Mouse (Mus musculus) MEL (cell line): ENCODE measurements at regions not wholly inside any gene's neighbourhood (a gene's known extent, or its start where the extent isn't known, plus 50 kb on each side); places are given as distances from the start of the nearest gene placed in this dataset.

ENCODE experiments used
- DNase-seq: peaks from one replicate; pipeline ENCODE4 v3.0.0; 2011; ENCODE audit warnings: low read depth, low spot score
- H3K27ac ChIP-seq: 2 replicates; pipeline ENCODE4 v1.5.1; 2012; ENCODE audit warnings: low read depth, mild to moderate bottlenecking, control low read depth, low read length, moderate library complexity; ENCODE audit not compliant: control insufficient read depth
- H3K27me3 ChIP-seq, 2 experiments: fragments of 150-350 bp in 1 of 2; sonication (generic) in 1 of 2; 2 replicates each; pipeline ENCODE4 v1.6.1; 2012; ENCODE audit warnings: low read length in 2 of 2, mild to moderate bottlenecking in 2 of 2, improper control_type of control experiment in 1 of 2, moderate library complexity in 1 of 2; ENCODE audit not compliant: insufficient read depth in 2 of 2, control insufficient read depth in 1 of 2
- H3K36me3 ChIP-seq, 2 experiments: 2 replicates each; pipeline ENCODE4 v1.6.1; 2012 to 2014; ENCODE audit warnings: low read length in 2 of 2, improper control_type of control experiment in 1 of 2, inconsistent platforms in 1 of 2, mild to moderate bottlenecking in 1 of 2; ENCODE audit not compliant: insufficient read depth in 2 of 2, control insufficient read depth in 1 of 2
- H3K4me1 ChIP-seq, 2 experiments: fragments of 150-350 bp in 1 of 2; sonication (generic) in 1 of 2; 2 replicates each; pipeline ENCODE4 v1.6.1; 2012; ENCODE audit warnings: low read length in 2 of 2, improper control_type of control experiment in 1 of 2, mild to moderate bottlenecking in 1 of 2; ENCODE audit not compliant: insufficient read depth in 2 of 2, control insufficient read depth in 1 of 2
- H3K4me3 ChIP-seq, 2 experiments: fragments of 150-350 bp in 1 of 2; sonication (generic) in 1 of 2; 2 replicates each; pipeline ENCODE4 v1.5.1; 2012; ENCODE audit warnings: low read depth in 2 of 2, low read length in 2 of 2, mild to moderate bottlenecking in 2 of 2, moderate library complexity in 2 of 2, control low read depth in 1 of 2, improper control_type of control experiment in 1 of 2; ENCODE audit not compliant: control insufficient read depth in 1 of 2, insufficient read depth in 1 of 2
- H3K79me2 ChIP-seq: 2 replicates; pipeline ENCODE4 v1.6.1; 2012; ENCODE audit warnings: mild to moderate bottlenecking, low read length, moderate library complexity; ENCODE audit not compliant: control insufficient read depth, poor library complexity, insufficient read depth
- H3K9ac ChIP-seq: 2 replicates; pipeline ENCODE4 v1.6.1; 2012; ENCODE audit warnings: low read depth, mild to moderate bottlenecking, control low read depth, low read length, moderate library complexity; ENCODE audit not compliant: control insufficient read depth, poor library complexity, severe bottlenecking
- H3K9me3 ChIP-seq: fragments of 150-350 bp; sonication (generic); replicated peaks from 2 replicates; pipeline ENCODE4 v1.6.1; 2012; ENCODE audit warnings: mild to moderate bottlenecking, low read length, improper control_type of control experiment, moderate library complexity; ENCODE audit not compliant: insufficient read depth
- BHLHE40 ChIP-seq: IDR thresholded peaks from 2 replicates; pipeline ENCODE4 v1.6.1; 2012; ENCODE audit warnings: low read depth, mild to moderate bottlenecking, inconsistent platforms, low read length, improper control_type of control experiment, borderline replicate concordance
- CHD1 ChIP-seq: IDR thresholded peaks from 2 replicates; pipeline ENCODE4 v1.6.1; 2012; ENCODE audit warnings: low read depth, mild to moderate bottlenecking, inconsistent platforms, low read length, improper control_type of control experiment
- E2F4 ChIP-seq: IDR thresholded peaks from 2 replicates; pipeline ENCODE4 v1.6.1; 2011; ENCODE audit warnings: low read depth, low read length, improper control_type of control experiment, borderline replicate concordance
- ELF1 ChIP-seq: IDR thresholded peaks from 2 replicates; pipeline ENCODE4 v1.6.1; 2014; ENCODE audit warnings: low read depth, mild to moderate bottlenecking, inconsistent platforms, low read length, improper control_type of control experiment, moderate library complexity
- EP300 ChIP-seq, 2 experiments: IDR thresholded peaks; 2 replicates each; pipeline ENCODE4 v1.6.1; 2011; ENCODE audit warnings: improper control_type of control experiment in 2 of 2, low read length in 2 of 2, low read depth in 1 of 2, mild to moderate bottlenecking in 1 of 2
- ETS1 ChIP-seq: IDR thresholded peaks from 2 replicates; pipeline ENCODE4 v1.6.1; 2012; ENCODE audit warnings: low read depth, mild to moderate bottlenecking, inconsistent platforms, low read length, improper control_type of control experiment, moderate library complexity
- GABPA ChIP-seq: IDR thresholded peaks from 2 replicates; pipeline ENCODE4 v1.6.1; 2012; ENCODE audit warnings: low read depth, mild to moderate bottlenecking, inconsistent platforms, low read length, improper control_type of control experiment, moderate library complexity
- GATA1 ChIP-seq: IDR thresholded peaks from 2 replicates; pipeline ENCODE4 v1.6.1; 2011; ENCODE audit warnings: low read depth, low read length, improper control_type of control experiment
- HCFC1 ChIP-seq: IDR thresholded peaks from 2 replicates; pipeline ENCODE4 v1.6.1; 2012; ENCODE audit warnings: low read depth, mild to moderate bottlenecking, inconsistent platforms, low read length, improper control_type of control experiment, moderate library complexity
- JUND ChIP-seq: IDR thresholded peaks from 2 replicates; pipeline ENCODE4 v1.6.1; 2011; ENCODE audit warnings: low read depth, mild to moderate bottlenecking, improper control_type of control experiment, low read length
- MAZ ChIP-seq: IDR thresholded peaks from 2 replicates; pipeline ENCODE4 v1.6.1; 2012; ENCODE audit warnings: low read depth, mild to moderate bottlenecking, inconsistent platforms, low read length, improper control_type of control experiment
- MEF2A ChIP-seq: IDR thresholded peaks from 2 replicates; pipeline ENCODE4 v1.6.1; 2014; ENCODE audit warnings: low read depth, mild to moderate bottlenecking, inconsistent platforms, low read length, improper control_type of control experiment; ENCODE audit not compliant: poor library complexity, insufficient replicate concordance, severe bottlenecking; ENCODE audit errors: extremely low read depth
- MXI1 ChIP-seq: IDR thresholded peaks from 2 replicates; pipeline ENCODE4 v1.6.1; 2011; ENCODE audit warnings: mild to moderate bottlenecking, low read depth, low read length, improper control_type of control experiment
- MYB ChIP-seq: IDR thresholded peaks from 2 replicates; pipeline ENCODE4 v1.6.1; 2011; ENCODE audit warnings: mild to moderate bottlenecking, low read depth, low read length, improper control_type of control experiment
- MYC ChIP-seq: IDR thresholded peaks from 2 replicates; pipeline ENCODE4 v1.6.1; 2011; ENCODE audit warnings: low read depth, mild to moderate bottlenecking, low read length, improper control_type of control experiment, moderate library complexity
- POLR2AphosphoS5 ChIP-seq: IDR thresholded peaks from 2 replicates; pipeline ENCODE4 v1.6.1; 2012; ENCODE audit warnings: low read depth, borderline replicate concordance, mild to moderate bottlenecking, inconsistent platforms, low read length, moderate library complexity, mixed read lengths
- RAD21 ChIP-seq: IDR thresholded peaks from 2 replicates; pipeline ENCODE4 v1.6.1; 2011; ENCODE audit warnings: mild to moderate bottlenecking, low read depth, low read length, improper control_type of control experiment
- RCOR1 ChIP-seq: IDR thresholded peaks from 2 replicates; pipeline ENCODE4 v1.6.1; 2012; ENCODE audit warnings: low read depth, mild to moderate bottlenecking, inconsistent platforms, low read length, improper control_type of control experiment
- SMC3 ChIP-seq: IDR thresholded peaks from 2 replicates; pipeline ENCODE4 v1.6.1; 2011; ENCODE audit warnings: low read depth, low read length, improper control_type of control experiment
- TBP ChIP-seq: IDR thresholded peaks from 2 replicates; pipeline ENCODE4 v1.8.0; 2011; ENCODE audit warnings: low read depth, low read length, improper control_type of control experiment
- USF1 ChIP-seq: IDR thresholded peaks from 2 replicates; pipeline ENCODE4 v1.6.1; 2014; ENCODE audit warnings: low read depth, mild to moderate bottlenecking, inconsistent platforms, low read length, improper control_type of control experiment, moderate library complexity
- USF2 ChIP-seq, 2 experiments: IDR thresholded peaks; 2 replicates each; pipeline ENCODE4 v1.6.1; 2011 to 2012; ENCODE audit warnings: improper control_type of control experiment in 2 of 2, low read length in 2 of 2, borderline replicate concordance in 1 of 2, inconsistent platforms in 1 of 2, low read depth in 1 of 2, mild to moderate bottlenecking in 1 of 2; ENCODE audit not compliant: insufficient read depth in 1 of 2
- ZC3H11A ChIP-seq: IDR thresholded peaks from 2 replicates; pipeline ENCODE4 v1.6.1; 2012; ENCODE audit warnings: low read depth, mild to moderate bottlenecking, inconsistent platforms, low read length, improper control_type of control experiment
- ZMIZ1 ChIP-seq: IDR thresholded peaks from 2 replicates; pipeline ENCODE4 v1.6.1; 2012; ENCODE audit warnings: low read depth, mild to moderate bottlenecking, inconsistent platforms, low read length, improper control_type of control experiment, moderate library complexity
- ZNF384 ChIP-seq: IDR thresholded peaks from 2 replicates; pipeline ENCODE4 v1.6.1; 2012; ENCODE audit warnings: low read depth, mild to moderate bottlenecking, inconsistent platforms, low read length, improper control_type of control experiment

- TF ChIP-seq ZMIZ1: no peak
- TF ChIP-seq HCFC1: no peak
- no peak for TF ChIP-seq RAD21
- no peak for TF ChIP-seq USF1
- no peak for TF ChIP-seq BHLHE40
- no peak for TF ChIP-seq GATA1
- no peak for TF ChIP-seq EP300 (IDR thresholded peaks at IDR 0.05; ENCODE audit: low read depth in 1 of 2, low read length in 2 of 2)
- Histone ChIP-seq H3K4me1 (no peaks in the 10 kb centered on the region), H3K79me2 (no peaks in the 10 kb centered on the region), H3K27me3 (no peaks in the 10 kb centered on the region), H3K9me3 (no peaks in the 10 kb centered on the region), H3K27ac (no peak overlapping the region), H3K36me3 (no peaks in the 10 kb centered on the region), H3K9ac (no peak overlapping the region), H3K4me3 (no peak overlapping the region)
- no peak for DNase-seq
Measured at GRCm38 (mm10) chr15:10814709-10815108, 100.3 kb upstream of the Rai14 start.

GRCm38 (mm10) chr15:10816213-10816621, 101.8 kb upstream of the Rai14 start:
- H3K9ac ChIP-seq: no peak overlapping the region

GRCm38 (mm10) chr15:10818216-10818615, 103.8 kb upstream of the Rai14 start:
- no peaks in the 10 kb centered on the region for H3K9me3 ChIP-seq
- H3K27me3 ChIP-seq: no peaks in the 10 kb centered on the region
- no peak for DNase-seq
- H3K4me1 ChIP-seq: no peaks in the 10 kb centered on the region
- H3K36me3 ChIP-seq: no peaks in the 10 kb centered on the region
- no peak overlapping the region for H3K4me3 ChIP-seq
- no peak overlapping the region for H3K27ac ChIP-seq
- H3K9ac ChIP-seq: no peak overlapping the region
- no peaks in the 10 kb centered on the region for H3K79me2 ChIP-seq
- no peak for TF ChIP-seq MYC
- TF ChIP-seq RCOR1: no peak
- no peak for TF ChIP-seq BHLHE40
- no peak for TF ChIP-seq CHD1
- TF ChIP-seq POLR2AphosphoS5: no peak
- no peak for TF ChIP-seq ELF1
- no peak for TF ChIP-seq ZNF384
- TF ChIP-seq ETS1: no peak
- no peak for TF ChIP-seq USF2 (IDR thresholded peaks at IDR 0.05; ENCODE audit: borderline replicate concordance in 1 of 2, insufficient read depth in 1 of 2, low read depth in 1 of 2, low read length in 2 of 2)
- no peak for TF ChIP-seq SMC3
- TF ChIP-seq GABPA: no peak
- no peak for TF ChIP-seq ZC3H11A
- TF ChIP-seq MYB: no peak
- TF ChIP-seq TBP: no peak

More at GRCm38 (mm10) chr15:10816213-10816621, 101.8 kb upstream of the Rai14 start:
- Histone ChIP-seq H3K36me3 (no peaks in the 10 kb centered on the region), H3K4me1 (no peaks in the 10 kb centered on the region), H3K27me3 (no peaks in the 10 kb centered on the region), H3K79me2 (no peaks in the 10 kb centered on the region), H3K9me3 (no peaks in the 10 kb centered on the region), H3K27ac (no peak overlapping the region), H3K4me3 (no peak overlapping the region)
- DNase-seq: no peak
- TF ChIP-seq MXI1 (no peak), GATA1 (no peak), JUND (no peak), RAD21 (no peak), MAZ (no peak), SMC3 (no peak), E2F4 (no peak), USF2 (IDR thresholded peaks at IDR 0.05; ENCODE audit: borderline replicate concordance in 1 of 2, insufficient read depth in 1 of 2, low read depth in 1 of 2, low read length in 2 of 2) (no peak), ETS1 (no peak), MEF2A (no peak)
